23 mouse cellular contexts compared by ENCODE assay signal in the genomic region with DNA sequence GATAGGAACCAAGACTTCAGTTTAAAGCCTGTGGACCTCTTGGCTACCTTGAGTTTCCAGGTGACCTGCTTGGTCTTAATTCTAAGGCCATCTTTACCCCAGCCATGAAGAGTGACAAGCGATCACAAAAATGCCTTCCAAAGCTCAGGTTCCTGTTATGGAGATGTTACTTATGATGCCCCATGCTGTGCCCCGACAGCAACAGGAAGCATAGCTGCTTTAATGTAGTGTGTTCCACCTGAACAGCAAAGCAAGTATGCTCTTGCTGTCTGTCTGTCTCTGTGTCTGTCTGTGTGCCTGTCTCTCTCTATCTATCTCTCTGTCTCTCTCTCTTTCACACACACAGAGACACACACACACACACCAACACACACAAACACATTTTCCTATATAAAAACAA. TPM values are rescaled to one million over a fixed set of nuclear protein-coding genes. Genes with fewer than 3 reads are reported as not detected.
DNase-seq lines count a peak whose midpoint lies in the region; TF ChIP-seq lines count a peak whose summit lies in the region.
"Had no signal": no experiment of that assay in that cellular context is flagged by ENCODE, and none has a peak within 500 bp of the region (broad histone marks: within the 10 kb centered on the region; RNA-seq: fewer than 3 reads in every experiment).

No protein-coding gene starts in this region.

- H3K27ac ChIP-seq in spleen, adult 2 months (ENCODE audit: insufficient read depth, low read length), result peak overlapping the region; percentile 1; the same call in 1 of the 2 replicates
- H3K27ac ChIP-seq: embryonic facial prominence, embryonic 12.5 days; embryonic facial prominence, embryonic 15.5 days; hindbrain, embryonic 12.5 days; hindbrain, embryonic 15.5 days; intestine, embryonic 15.5 days had no signal

- H3K4me1 ChIP-seq in spleen, adult 2 months (ENCODE audit: control insufficient read depth, insufficient read depth, insufficient read length), result no peaks in the 10 kb centered on the region; the same call in 1 of the 2 replicates
- H3K4me1 ChIP-seq: embryonic facial prominence, embryonic 12.5 days; embryonic facial prominence, embryonic 15.5 days; hindbrain, embryonic 12.5 days; hindbrain, embryonic 15.5 days; intestine, embryonic 15.5 days had no signal

- no peak overlapping the region for H3K4me3 ChIP-seq in spleen, adult 2 months (ENCODE audit: extremely low read depth, insufficient read depth, insufficient read length)
- H3K4me3 ChIP-seq: embryonic facial prominence, embryonic 12.5 days; embryonic facial prominence, embryonic 15.5 days; hindbrain, embryonic 12.5 days; hindbrain, embryonic 15.5 days; intestine, embryonic 15.5 days had no signal

- no peak for TF ChIP-seq POLR2A in spleen, adult 2 months (IDR thresholded peaks at IDR 0.05; ENCODE audit: low read depth, low read length)

- 66% methylated on average over 2 of the region's 2 CpGs for WGBS in spleen, adult 2 months

- H3K36me3 ChIP-seq in spleen, adult 2 months (ENCODE audit: control insufficient read depth, insufficient read depth, low read length), result peaks cover 36% of the 10 kb centered on the region

- TF ChIP-seq CTCF in spleen, adult 2 months (IDR thresholded peaks at IDR 0.05; ENCODE audit: extremely low read depth, insufficient read depth, insufficient read length, insufficient replicate concordance), result no peak

- H3K27me3 ChIP-seq in spleen, adult 2 months (ENCODE audit: control insufficient read depth, insufficient read depth, low read length), result no peaks in the 10 kb centered on the region
- H3K27me3 ChIP-seq: CH12.LX; embryonic facial prominence, embryonic 12.5 days; embryonic facial prominence, embryonic 15.5 days; hindbrain, embryonic 12.5 days; hindbrain, embryonic 15.5 days; intestine, embryonic 15.5 days; Patski had no signal

- DNase-seq in spleen, adult 2 months (ENCODE audit: low read depth in 1 of 2, low spot score in 2 of 2), result no peak
- no peak for DNase-seq in spleen, postnatal 14 days (ENCODE audit: low spot score in 2 of 2)
- DNase-seq in T-cell, adult 2 months (ENCODE audit: low spot score), result peak; percentile 34
- peak; percentile 64 for DNase-seq in naive thymus-derived CD4-positive, alpha-beta T cell, adult 2 months (ENCODE audit: low read depth)
- no peak for DNase-seq in adrenal gland, postnatal 4 days (ENCODE audit: low spot score in 2 of 2)
- no peak for DNase-seq in adrenal gland, postnatal 10 days
- DNase-seq: adrenal gland, adult 8-10 months; adrenal gland, postnatal 36 days; B cell, adult 2 months; cerebellum, adult 11 months; cerebellum, adult 2 months; cerebellum, adult 9-11 months; cerebellum, postnatal 25 days; forebrain, postnatal 0 days; gastrocnemius, postnatal 36 days; kidney, adult 11 months had no signal

RNA-seq across cellular contexts. Expression of gene Slc35b3, which starts 22.2 kb away (rescaled TPM):
- polyA plus RNA-seq in spleen, adult 2 months (2012; rRNA removed), result 12.9 and 13.3 TPM in 2 replicates
- total RNA-seq in adrenal gland, postnatal 4 days (2021), result 10 to 100 TPM; 33.3 to 38.7 TPM
- total RNA-seq in adrenal gland, postnatal 10 days (2021), result 10 to 100 TPM; 21.8 to 24.7 TPM

Comparison
In these comparisons a context has a peak if more than half of its experiments do, and no peak if none do; other contexts are left out.
1. DNase-seq: peak in T-cell, adult 2 months (single experiment) and naive thymus-derived CD4-positive, alpha-beta T cell, adult 2 months (single experiment); none in spleen, adult 2 months (0 of 2), spleen, postnatal 14 days (0 of 2), adrenal gland, postnatal 4 days (0 of 2) and adrenal gland, postnatal 10 days (single experiment).